Mouse (Mus musculus) midbrain, embryonic 16.5 days (tissue): ENCODE results near the gene Slc16a1. TPM values are rescaled to one million over a fixed set of nuclear protein-coding genes. Genes with fewer than 3 reads are reported as not detected.
"Not testable (repeated sequence)": the region's sequence is repeated elsewhere in the genome, so short reads cannot be mapped to it uniquely, and the experiment has no call there.

Experiments used
- ATAC-seq: fragments of 200-750 bp; cut with Nextera tagmentation; 2 replicates; pipeline ENCODE4 v1.8.0; 2017; ENCODE audit warnings: moderate TSS enrichment
- H3K27ac ChIP-seq: fragments of 300-500 bp; sonication (generic); 2 replicates; pipeline ENCODE4 v1.5.1; 2014; ENCODE audit warnings: mild to moderate bottlenecking, low read length, mixed read lengths
- H3K27me3 ChIP-seq: fragments of 300-500 bp; sonication (generic); 2 replicates; pipeline ENCODE4 v1.6.1; 2014; ENCODE audit warnings: low read depth, low read length, mixed read lengths; ENCODE audit not compliant: control insufficient read depth, insufficient read depth
- H3K36me3 ChIP-seq: fragments of 300-500 bp; sonication (generic); 2 replicates; pipeline ENCODE4 v1.6.1; 2014; ENCODE audit warnings: mild to moderate bottlenecking, low read length, moderate library complexity, mixed read lengths; ENCODE audit not compliant: control insufficient read depth, insufficient read depth
- H3K4me1 ChIP-seq: fragments of 300-500 bp; sonication (generic); 2 replicates; pipeline ENCODE4 v1.6.1; 2014; ENCODE audit warnings: mild to moderate bottlenecking, low read length, mixed read lengths; ENCODE audit not compliant: control insufficient read depth, insufficient read depth
- H3K4me2 ChIP-seq: fragments of 300-500 bp; sonication (generic); 2 replicates; pipeline ENCODE4 v1.6.1; 2014; ENCODE audit warnings: mild to moderate bottlenecking, low read length, mixed read lengths
- H3K4me3 ChIP-seq: fragments of 300-500 bp; sonication (generic); 2 replicates; pipeline ENCODE4 v1.5.1; 2014; ENCODE audit warnings: low read depth, mild to moderate bottlenecking, low read length, moderate library complexity, mixed read lengths
- H3K9ac ChIP-seq: fragments of 300-500 bp; sonication (generic); 2 replicates; pipeline ENCODE4 v1.6.1; 2014; ENCODE audit warnings: low read depth, low read length, mixed read lengths
- H3K9me3 ChIP-seq: fragments of 300-500 bp; sonication (generic); replicated peaks from 2 replicates; pipeline ENCODE4 v1.6.1; 2014; ENCODE audit warnings: mild to moderate bottlenecking, low read length, mixed read lengths; ENCODE audit not compliant: control insufficient read depth, poor library complexity, severe bottlenecking
- WGBS: fragments of 180-500 bp; shearing (Covaris S2); extraction: QIAGEN DNeasy Blood & Tissue Kit; methylation state at CpG from one replicate; pipeline ENCODE4 v1.1.7; 2014; 5-methylcytosine and 5-hydroxymethylcytosine counted together
- polyA plus RNA-seq: library from polyadenylated mRNA; unstranded; fragments of >200 nt; fragmentation: Nextera tagmentation; extraction: Ambion mirVana; gene quantifications from 2 replicates; pipeline ENCODE4 v1.2.1, GENCODE M21; 2015

Gene Slc16a1
- polyA plus RNA-seq, 1 experiment from 2014 or later: 10.2 TPM

GRCm38 (mm10) chr3:104667451-104667850, 29.0 kb downstream of the Slc16a1 start:
- H3K9ac ChIP-seq: no peak overlapping the region
- WGBS: 76% methylated on average over 10 of the region's 10 CpGs
- H3K27me3 ChIP-seq: no peaks in the 10 kb centered on the region
- H3K4me3 ChIP-seq: no peak overlapping the region
- H3K9me3 ChIP-seq: no peaks in the 10 kb centered on the region
- no peaks in the 10 kb centered on the region for H3K36me3 ChIP-seq
- ATAC-seq: no peak
- no peak overlapping the region for H3K27ac ChIP-seq
- no peak overlapping the region for H3K4me2 ChIP-seq
- H3K4me1 ChIP-seq: peaks cover 3% of the 10 kb centered on the region; the same call in 1 of the 2 replicates

DNA sequence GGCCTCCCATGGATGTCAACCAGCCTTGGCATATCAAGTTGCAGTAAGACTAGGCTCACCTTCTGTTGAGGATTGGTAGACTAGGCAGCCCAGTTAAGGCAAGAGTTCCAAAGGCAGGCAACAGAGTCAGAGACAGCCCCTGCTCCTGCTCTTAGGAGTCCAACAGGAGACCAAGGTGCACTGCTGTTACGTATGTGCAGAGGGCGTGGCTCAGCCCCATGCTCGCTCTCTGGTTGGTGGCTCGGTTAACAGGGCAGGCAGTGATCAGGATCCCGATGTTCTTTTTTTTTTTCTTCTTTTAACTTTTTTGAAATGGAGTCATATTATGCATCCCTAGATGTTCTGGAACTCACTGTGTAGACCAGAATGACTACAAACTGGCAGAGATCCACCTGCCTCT, 30.5 kb downstream of the Slc16a1 start:
- H3K36me3 ChIP-seq: no peaks in the 10 kb centered on the region
- H3K27me3 ChIP-seq: no peaks in the 10 kb centered on the region

DNA sequence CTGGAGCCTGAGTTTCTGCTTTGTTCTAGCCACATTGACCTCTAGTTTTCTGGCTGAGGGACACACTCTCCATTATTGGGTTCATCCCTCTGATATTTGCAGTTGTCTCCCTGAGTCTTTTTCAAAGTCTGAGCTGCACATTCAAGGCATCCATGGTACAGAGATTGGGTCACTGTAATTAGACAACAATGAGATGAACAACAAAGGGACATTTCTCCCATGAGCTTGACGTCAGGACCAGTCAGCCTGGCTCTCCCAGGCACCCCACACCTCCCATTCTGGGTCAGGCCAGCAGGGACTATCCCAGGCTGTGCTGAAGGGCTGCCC, 31.4 kb downstream of the Slc16a1 start:
- Histone ChIP-seq H3K4me3 (no peak overlapping the region), H3K4me1 (peaks cover 3% of the 10 kb centered on the region; the same call in 1 of the 2 replicates), H3K9ac (no peak overlapping the region), H3K27ac (no peak overlapping the region), H3K27me3 (no peaks in the 10 kb centered on the region), H3K4me2 (no peak overlapping the region), H3K36me3 (no peaks in the 10 kb centered on the region), H3K9me3 (no peaks in the 10 kb centered on the region)
- ATAC-seq: no peak
- 28% methylated on average over 1 of the region's 1 CpGs for WGBS

More for the DNA sequence above, 30.5 kb downstream of the Slc16a1 start:
- no peak overlapping the region for H3K4me2 ChIP-seq
- H3K4me3 ChIP-seq: no peak overlapping the region
- 97% methylated on average over 5 of the region's 5 CpGs for WGBS
- no peaks in the 10 kb centered on the region for H3K9me3 ChIP-seq
- peaks cover 3% of the 10 kb centered on the region; the same call in 1 of the 2 replicates for H3K4me1 ChIP-seq
- no peak overlapping the region for H3K27ac ChIP-seq
- H3K9ac ChIP-seq: no peak overlapping the region
- ATAC-seq: no peak

GRCm38 (mm10) chr3:104670183-104671020, 31.9 kb downstream of the Slc16a1 start:
- H3K4me3 ChIP-seq, H3K36me3 ChIP-seq, H3K9me3 ChIP-seq, H3K27ac ChIP-seq, H3K9ac ChIP-seq, H3K4me1 ChIP-seq, ATAC-seq, H3K27me3 ChIP-seq, H3K4me2 ChIP-seq: not testable (repeated sequence)
- WGBS: 41% methylated on average over 1 of the region's 1 CpGs

GRCm38 (mm10) chr3:104671543-104671942, 33.1 kb downstream of the Slc16a1 start:
- no peaks in the 10 kb centered on the region for H3K36me3 ChIP-seq
- H3K4me1 ChIP-seq: peaks cover 6% of the 10 kb centered on the region
- H3K9ac ChIP-seq: no peak overlapping the region
- H3K4me3 ChIP-seq: no peak overlapping the region
- no peaks in the 10 kb centered on the region for H3K27me3 ChIP-seq
- no peak for ATAC-seq
- no peak overlapping the region for H3K27ac ChIP-seq
- WGBS: 69% methylated on average over 6 of the region's 6 CpGs
- no peak overlapping the region for H3K4me2 ChIP-seq
- H3K9me3 ChIP-seq: no peaks in the 10 kb centered on the region

DNA sequence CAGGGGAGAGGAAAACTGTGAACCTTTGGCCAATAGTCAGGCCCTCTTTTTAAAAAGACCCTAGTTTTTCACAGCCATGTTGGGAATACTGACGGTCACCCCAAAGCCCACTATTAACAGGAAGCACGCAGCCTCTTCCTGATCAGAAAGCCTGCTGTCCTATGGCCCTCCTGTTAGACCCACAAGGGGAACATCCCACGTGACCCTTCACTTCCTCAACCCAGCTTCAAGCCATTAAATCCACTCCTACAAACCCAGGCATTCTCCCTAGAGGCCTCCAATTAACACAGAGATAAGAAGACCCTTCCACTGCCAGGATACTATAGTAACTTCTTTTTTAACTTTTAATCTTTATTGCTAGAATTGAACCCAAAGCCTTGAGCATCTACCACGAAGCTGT, 33.6 kb downstream of the Slc16a1 start:
- no peak overlapping the region for H3K4me2 ChIP-seq
- no peak for ATAC-seq
- no peak overlapping the region for H3K4me3 ChIP-seq
- 76% methylated on average over 4 of the region's 4 CpGs for WGBS
- H3K9ac ChIP-seq: no peak overlapping the region
- no peaks in the 10 kb centered on the region for H3K27me3 ChIP-seq
- no peaks in the 10 kb centered on the region for H3K9me3 ChIP-seq
- H3K4me1 ChIP-seq: peaks cover 6% of the 10 kb centered on the region
- H3K36me3 ChIP-seq: no peaks in the 10 kb centered on the region
- no peak overlapping the region for H3K27ac ChIP-seq

- H3K9me3 ChIP-seq: no peaks in the 10 kb centered on the region
These were observed 35.3 kb downstream of the Slc16a1 start for GRCm38 (mm10) chr3:104673642-104674328.

GRCm38 (mm10) chr3:104674329-104675220, 36.1 kb downstream of the Slc16a1 start:
- Histone ChIP-seq H3K36me3 (no peaks in the 10 kb centered on the region), H3K27me3 (no peaks in the 10 kb centered on the region), H3K4me3 (peak overlapping the region; percentile 39), H3K9ac (peak overlapping the region; percentile 68), H3K4me2 (peak overlapping the region; percentile 73), H3K27ac (no peak overlapping the region), H3K9me3 (no peaks in the 10 kb centered on the region), H3K4me1 (peaks cover 6% of the 10 kb centered on the region)
- WGBS: 29% methylated on average over 14 of the region's 14 CpGs
- ATAC-seq: no peak; the same call in 1 of the 2 replicates

More at GRCm38 (mm10) chr3:104673642-104674328, 35.3 kb downstream of the Slc16a1 start:
- H3K27me3 ChIP-seq: no peaks in the 10 kb centered on the region
- no peaks in the 10 kb centered on the region for H3K36me3 ChIP-seq
- ATAC-seq: no peak
- 80% methylated on average over 4 of the region's 4 CpGs for WGBS
- no peak overlapping the region for H3K4me3 ChIP-seq
- H3K27ac ChIP-seq: no peak overlapping the region
- H3K9ac ChIP-seq: no peak overlapping the region
- no peak overlapping the region for H3K4me2 ChIP-seq
- H3K4me1 ChIP-seq: peaks cover 6% of the 10 kb centered on the region
